Mouse (Mus musculus) ES-E14 (cell line): ENCODE results near the gene Flnb.

Experiments
- CHD2 ChIP-seq: IDR thresholded peaks from 2 replicates; pipeline ENCODE4 v1.6.1; 2014; ENCODE audit warnings: mild to moderate bottlenecking, low read depth, low read length, inconsistent platforms
- ZC3H11A ChIP-seq: IDR thresholded peaks from 2 replicates; pipeline ENCODE4 v1.6.1; 2012; ENCODE audit warnings: low read depth, mild to moderate bottlenecking, inconsistent platforms, low read length, borderline replicate concordance

GRCm38 (mm10) chr14:7838564-7839089 lies 20.9 kb downstream of the Flnb start:
- TF ChIP-seq CHD2 (no peak), ZC3H11A (no peak)
